Mouse (Mus musculus) ES-E14 (cell line): ENCODE results near the gene Osbpl2.

Source experiments
- HCFC1 ChIP-seq: IDR thresholded peaks from 2 replicates; pipeline ENCODE4 v1.6.1; 2012; ENCODE audit warnings: low read length, inconsistent platforms, borderline replicate concordance; ENCODE audit not compliant: insufficient read depth
- MAFK ChIP-seq: IDR thresholded peaks from 2 replicates; pipeline ENCODE4 v1.6.1; 2014; ENCODE audit warnings: mild to moderate bottlenecking, low read depth, low read length, inconsistent platforms; ENCODE audit not compliant: insufficient read depth

- TF ChIP-seq HCFC1 (no peak), MAFK (no peak)
Observed at GRCm38 (mm10) chr2:180205083-180205955, 86.2 kb downstream of the Osbpl2 start.
